Mouse (Mus musculus) stomach, postnatal 0 days (tissue): ENCODE measurements around the gene Ppfibp1. TPM values are rescaled to one million over a fixed set of nuclear protein-coding genes. Genes with fewer than 3 reads are reported as not detected.

Experiments
- ATAC-seq: fragments of 200-750 bp; cut with Nextera tagmentation; 2 replicates; pipeline ENCODE4 v1.8.0; 2017; ENCODE audit not compliant: low FRiP score, low TSS enrichment
- DNase-seq: peaks from one replicate; pipeline ENCODE4 v3.0.0-alpha.2; 2016; ENCODE audit warnings: low spot score
- H3K27ac ChIP-seq: fragments of 300-500 bp; sonication (generic); replicated peaks from 2 replicates; pipeline ENCODE4 v1.5.1; 2014; ENCODE audit warnings: mild to moderate bottlenecking, control low read depth
- H3K27me3 ChIP-seq: fragments of 300-500 bp; sonication (generic); 2 replicates; pipeline ENCODE4 v1.6.1; 2014; ENCODE audit warnings: low read length; ENCODE audit not compliant: control insufficient read depth, insufficient read depth
- H3K36me3 ChIP-seq: fragments of 300-500 bp; sonication (generic); 2 replicates; pipeline ENCODE4 v1.6.1; 2014; ENCODE audit warnings: low read length, mixed read lengths; ENCODE audit not compliant: control insufficient read depth, insufficient read depth
- H3K4me1 ChIP-seq: fragments of 300-500 bp; sonication (generic); replicated peaks from 2 replicates; pipeline ENCODE4 v1.6.1; 2014; ENCODE audit warnings: antibody characterized with exemption; ENCODE audit not compliant: control insufficient read depth, insufficient read depth
- H3K4me2 ChIP-seq: fragments of 300-500 bp; sonication (generic); replicated peaks from 2 replicates; pipeline ENCODE4 v1.6.1; 2014; ENCODE audit warnings: low read depth, mild to moderate bottlenecking, control low read depth, moderate library complexity
- H3K4me3 ChIP-seq: fragments of 300-500 bp; sonication (generic); 2 replicates; pipeline ENCODE4 v1.5.1; 2014; ENCODE audit warnings: low read depth, low read length, control low read depth
- H3K9ac ChIP-seq: fragments of 300-500 bp; sonication (generic); 2 replicates; pipeline ENCODE4 v1.6.1; 2014; ENCODE audit warnings: mild to moderate bottlenecking, low read length, control low read depth, mixed read lengths
- H3K9me3 ChIP-seq: fragments of 300-500 bp; sonication (generic); 2 replicates; pipeline ENCODE4 v1.6.1; 2016; ENCODE audit warnings: low read length; ENCODE audit not compliant: control insufficient read depth
- CTCF ChIP-seq: IDR thresholded peaks from 2 replicates; pipeline ENCODE4 v1.5.1; 2016; ENCODE audit warnings: antibody characterized with exemption, low read depth, mild to moderate bottlenecking, moderate library complexity
- EP300 ChIP-seq: optimal IDR thresholded peaks from 2 replicates; pipeline ENCODE3; 2016; ENCODE audit warnings: antibody characterized with exemption
- WGBS: fragments of 180-500 bp; shearing (Covaris S2); extraction: QIAGEN DNeasy Blood & Tissue Kit; methylation state at CpG from one replicate; pipeline ENCODE4 v1.1.7; 2014; 5-methylcytosine and 5-hydroxymethylcytosine counted together
- polyA plus RNA-seq: library from polyadenylated mRNA; unstranded; fragments of >200 nt; fragmentation: Nextera tagmentation; extraction: Ambion mirVana; gene quantifications from 2 replicates; pipeline ENCODE4 v1.2.1, GENCODE M21; 2015

Ppfibp1 gene
- polyA plus RNA-seq, 1 experiment from 2014 or later: 29.8 TPM

DNA sequence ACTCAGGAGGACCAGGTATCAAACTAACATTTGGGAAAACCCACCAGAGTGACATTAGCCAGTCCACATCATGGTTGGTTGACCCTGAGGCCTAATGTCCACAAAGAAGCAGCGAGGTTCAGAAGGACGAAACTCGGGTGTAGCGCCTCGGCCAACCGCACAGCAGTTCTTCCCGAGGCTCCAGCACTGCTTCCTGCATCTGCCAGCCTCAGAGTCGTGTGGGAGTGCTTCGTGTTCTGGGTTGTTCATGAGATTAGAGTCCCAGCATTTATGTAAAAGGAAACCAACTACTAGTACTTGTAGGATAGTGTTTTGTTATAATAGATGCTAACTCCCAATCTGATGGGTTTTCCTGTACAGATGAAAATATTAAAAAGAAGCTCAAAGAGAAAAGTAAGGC lies 111.0 kb downstream of the Ppfibp1 start:
- Histone ChIP-seq H3K27ac (no peak overlapping the region), H3K4me1 (no peaks in the 10 kb centered on the region), H3K4me3 (no peak overlapping the region), H3K9ac (no peak overlapping the region), H3K9me3 (no peaks in the 10 kb centered on the region), H3K4me2 (no peak overlapping the region), H3K27me3 (no peaks in the 10 kb centered on the region), H3K36me3 (peaks cover 18% of the 10 kb centered on the region)
- DNase-seq (no peak), ATAC-seq (no peak)
- WGBS: 85% methylated on average over 9 of the region's 9 CpGs
- no peak for TF ChIP-seq CTCF
- no peak for TF ChIP-seq EP300

DNA sequence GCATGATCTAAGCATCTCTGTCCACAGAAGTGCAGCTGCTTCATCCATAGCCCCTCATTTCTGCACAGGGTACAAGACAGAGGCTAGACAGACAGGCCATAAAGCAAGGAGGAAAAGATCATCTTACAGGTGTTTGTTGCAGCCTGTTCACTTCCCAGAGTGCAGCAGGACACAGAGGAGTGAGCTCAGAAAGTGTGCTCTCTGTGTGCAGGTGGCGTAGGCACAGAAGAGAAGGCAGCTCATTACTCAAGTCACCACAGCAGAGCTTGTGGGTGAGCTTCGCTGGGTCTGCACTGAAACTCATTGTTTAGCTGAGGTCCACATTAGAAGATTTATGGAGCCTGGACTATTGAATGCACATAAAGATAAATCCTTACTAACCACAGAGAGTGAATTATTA lies 111.5 kb downstream of the Ppfibp1 start:
- H3K9ac ChIP-seq: no peak overlapping the region
- peaks cover 18% of the 10 kb centered on the region for H3K36me3 ChIP-seq
- ATAC-seq: no peak
- H3K4me1 ChIP-seq: no peaks in the 10 kb centered on the region
- H3K4me3 ChIP-seq: no peak overlapping the region
- no peak for TF ChIP-seq CTCF
- no peak for TF ChIP-seq EP300
- H3K4me2 ChIP-seq: no peak overlapping the region
- H3K9me3 ChIP-seq: no peaks in the 10 kb centered on the region
- DNase-seq: no peak
- WGBS: 66% methylated on average over 2 of the region's 2 CpGs
- H3K27me3 ChIP-seq: no peaks in the 10 kb centered on the region
- H3K27ac ChIP-seq: no peak overlapping the region

DNA sequence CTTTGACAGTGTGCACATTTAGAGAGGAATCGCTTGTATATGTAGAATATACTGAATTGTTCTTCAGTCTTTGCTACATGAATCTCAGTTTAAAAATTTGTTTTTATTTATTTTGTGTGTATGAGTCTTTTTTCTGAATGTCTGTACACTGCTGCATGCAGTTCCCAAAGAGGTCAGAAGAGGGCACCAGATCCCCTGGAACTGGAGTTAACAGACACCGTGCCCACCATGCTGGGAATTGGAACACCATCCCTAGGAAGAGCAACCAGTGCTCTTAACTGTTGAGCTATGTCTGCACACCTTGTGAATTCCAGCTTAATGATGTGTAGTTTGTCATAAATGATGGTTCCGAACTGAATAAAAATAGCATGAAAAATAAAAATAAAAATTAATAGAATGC lies 119.9 kb downstream of the Ppfibp1 start:
- ATAC-seq: no peak
- Histone ChIP-seq H3K9me3 (no peaks in the 10 kb centered on the region), H3K27me3 (no peaks in the 10 kb centered on the region), H3K36me3 (peaks cover 8% of the 10 kb centered on the region; the same call in 1 of the 2 replicates), H3K4me1 (no peaks in the 10 kb centered on the region), H3K27ac (no peak overlapping the region), H3K4me3 (no peak overlapping the region), H3K9ac (no peak overlapping the region), H3K4me2 (no peak overlapping the region)
- DNase-seq: peak; percentile 61
- TF ChIP-seq EP300: no peak
- peak; percentile 80 for TF ChIP-seq CTCF
- 69% methylated on average over 3 of the region's 3 CpGs for WGBS

DNA sequence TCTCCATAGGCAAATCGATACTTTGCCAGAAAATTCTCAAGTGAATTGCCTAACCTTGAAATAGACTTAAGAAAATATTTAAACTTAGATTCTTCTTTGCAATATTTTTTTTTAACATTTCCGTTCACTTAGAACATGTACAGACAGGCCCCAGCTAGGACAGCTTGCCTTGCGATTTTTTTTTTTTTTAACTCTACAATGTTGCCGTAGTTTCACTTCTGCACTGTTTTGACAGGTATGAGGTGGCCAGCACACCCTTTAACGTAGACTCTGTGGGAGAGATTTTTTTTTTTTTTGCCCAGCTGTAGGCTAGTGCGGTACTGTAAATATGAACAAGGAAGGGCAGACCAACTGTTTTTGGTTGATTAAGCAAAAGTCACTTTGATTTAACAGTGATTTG lies 122.1 kb downstream of the Ppfibp1 start:
- WGBS: 61% methylated on average over 6 of the region's 6 CpGs
- peak; percentile 75 for ATAC-seq
- Histone ChIP-seq H3K4me3 (no peak overlapping the region), H3K9ac (no peak overlapping the region), H3K36me3 (peaks cover 8% of the 10 kb centered on the region; the same call in 1 of the 2 replicates), H3K27ac (no peak overlapping the region), H3K4me2 (no peak overlapping the region), H3K9me3 (no peaks in the 10 kb centered on the region), H3K4me1 (no peaks in the 10 kb centered on the region), H3K27me3 (no peaks in the 10 kb centered on the region)
- DNase-seq: no peak
- TF ChIP-seq CTCF (no peak), EP300 (no peak)

DNA sequence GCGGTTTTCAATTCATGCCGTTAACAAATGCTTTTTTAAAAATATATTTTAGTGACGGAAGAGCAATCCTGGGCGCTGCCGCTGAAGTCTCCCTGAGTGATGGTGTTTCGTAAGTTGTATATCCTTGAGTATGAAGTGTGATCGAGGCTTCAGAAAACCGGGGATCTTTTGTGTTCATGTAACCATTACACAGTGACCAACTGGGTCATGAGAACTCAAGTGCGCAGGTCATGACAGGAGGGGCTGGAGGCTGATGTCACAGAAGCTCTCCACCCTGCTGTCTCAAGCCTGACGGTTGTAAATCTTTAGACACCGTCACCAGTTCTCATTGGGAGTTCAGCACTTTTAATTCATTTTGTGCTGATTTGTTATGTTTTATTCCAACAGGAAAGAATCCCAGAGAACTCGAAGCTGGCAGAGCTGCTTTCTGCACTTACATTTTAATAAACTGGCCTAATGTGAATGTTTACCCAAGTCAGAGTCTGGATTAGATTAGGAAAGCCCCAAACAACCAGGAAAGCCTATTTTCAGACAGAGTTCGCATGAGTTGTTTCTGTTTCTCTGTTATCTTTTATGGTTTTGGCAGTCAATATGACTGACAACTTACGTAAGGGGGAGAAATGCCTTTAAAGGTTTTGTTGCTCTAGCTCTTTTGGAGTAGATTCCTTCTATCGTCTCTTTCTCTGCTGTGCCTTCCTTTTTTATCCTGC lies 122.7 kb downstream of the Ppfibp1 start:
- ATAC-seq (0 out of 2 replicates have a peak, but pooled peaks have one; percentile 48), DNase-seq (no peak)
- Histone ChIP-seq H3K4me3 (no peak overlapping the region), H3K36me3 (peaks cover 9% of the 10 kb centered on the region; the same call in 1 of the 2 replicates), H3K9ac (no peak overlapping the region), H3K27ac (peak overlapping the region; percentile 30; the same call in 1 of the 2 replicates), H3K4me1 (no peaks in the 10 kb centered on the region), H3K4me2 (no peak overlapping the region), H3K9me3 (no peaks in the 10 kb centered on the region), H3K27me3 (no peaks in the 10 kb centered on the region)
- 72% methylated on average over 15 of the region's 15 CpGs for WGBS
- TF ChIP-seq CTCF (no peak), EP300 (no peak)

DNA sequence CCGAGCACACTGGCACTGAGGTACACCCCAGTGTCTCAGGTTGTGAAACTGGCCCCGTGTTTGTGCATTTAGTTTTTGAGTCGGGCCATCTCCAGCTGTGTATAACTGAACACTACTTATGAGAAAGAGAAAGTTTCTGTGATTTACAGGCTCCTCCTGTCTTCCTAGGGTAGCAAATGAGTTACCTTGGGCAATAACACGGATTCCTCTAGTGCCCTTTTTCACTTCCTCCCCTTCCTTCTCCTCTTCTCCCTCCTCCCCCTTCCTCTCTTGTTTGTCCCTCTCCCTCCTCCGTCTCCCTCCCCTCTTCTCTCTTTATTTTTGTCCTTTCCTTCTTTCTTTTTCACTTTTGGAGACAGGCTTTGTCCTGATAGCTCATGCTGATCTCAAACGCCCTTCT lies 123.3 kb downstream of the Ppfibp1 start:
- H3K36me3 ChIP-seq: peaks cover 12% of the 10 kb centered on the region

More for the DNA sequence above, 123.3 kb downstream of the Ppfibp1 start:
- ATAC-seq (no peak), DNase-seq (no peak)
- no peaks in the 10 kb centered on the region for H3K9me3 ChIP-seq
- no peak overlapping the region for H3K9ac ChIP-seq
- no peak overlapping the region for H3K4me3 ChIP-seq
- H3K4me1 ChIP-seq: no peaks in the 10 kb centered on the region
- H3K4me2 ChIP-seq: no peak overlapping the region
- TF ChIP-seq EP300 (no peak), CTCF (no peak)
- H3K27ac ChIP-seq: peak overlapping the region; percentile 30; the same call in 1 of the 2 replicates
- no peaks in the 10 kb centered on the region for H3K27me3 ChIP-seq
- 74% methylated on average over 6 of the region's 6 CpGs for WGBS
